Mouse (Mus musculus): ENCODE measurements around the gene 1600014C23Rik.

GRCm38 (mm10) chr17:45710407-45710806, 23.2 kb downstream of the 1600014C23Rik start:
- TF ChIP-seq CTCF (IDR thresholded peaks at IDR 0.05; ENCODE audit: low read depth) (no peak), EP300 (optimal IDR thresholded peaks at IDR 0.05) (no peak)

All from stomach, postnatal 0 days (tissue).